Mouse (Mus musculus): ENCODE measurements at regions not wholly inside any gene's neighbourhood (a gene's known extent, or its start where the extent isn't known, plus 50 kb on each side); places are given as distances from the start of the nearest gene placed in this dataset.

DNA sequence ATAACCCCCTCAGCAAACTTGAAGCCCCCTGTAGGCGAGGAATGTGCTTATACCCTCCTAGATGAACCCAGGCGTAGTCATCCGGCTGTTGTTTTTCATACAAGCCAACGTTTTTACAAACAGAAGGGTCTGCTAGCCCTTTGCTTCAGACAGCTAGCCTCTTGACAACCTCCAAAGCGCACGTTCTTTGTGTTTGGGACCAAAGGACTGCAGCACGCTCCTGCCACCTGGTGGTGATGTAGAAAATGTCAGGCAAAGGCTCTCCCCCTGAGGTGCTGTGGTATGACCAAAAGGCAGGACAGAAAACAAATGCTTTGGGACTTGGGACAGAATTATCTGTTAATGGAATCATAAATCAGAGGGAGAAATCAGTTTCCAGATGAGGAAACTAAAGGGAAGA is 109.4 kb upstream of the Rad23b start:
- TF ChIP-seq CHD2 (IDR thresholded peaks at IDR 0.05; ENCODE audit: low read depth, low read length) (no peak), ZC3H11A (IDR thresholded peaks at IDR 0.05; ENCODE audit: borderline replicate concordance, low read depth, low read length) (peak; percentile 97), MAFK (IDR thresholded peaks at IDR 0.05; ENCODE audit: insufficient read depth, low read depth, low read length) (no peak), ZNF384 (IDR thresholded peaks at IDR 0.05; ENCODE audit: low read depth, low read length) (no peak), HCFC1 (IDR thresholded peaks at IDR 0.05; ENCODE audit: borderline replicate concordance, insufficient read depth, low read length) (no peak)
- H3K36me3 ChIP-seq (ENCODE audit: control insufficient read depth, insufficient read depth, low read length, poor library complexity, severe bottlenecking) = no peaks in the 10 kb centered on the region
- H3K27ac ChIP-seq (ENCODE audit: insufficient read depth, low read depth, low read length, poor library complexity, severe bottlenecking) = no peak overlapping the region
- no peaks in the 10 kb centered on the region for H3K4me1 ChIP-seq (ENCODE audit: control insufficient read depth in 2 of 2, insufficient read depth in 2 of 2, low read length in 2 of 2, poor library complexity in 1 of 2)
- H3K4me3 ChIP-seq (ENCODE audit: insufficient read depth in 1 of 2, low read depth in 1 of 2, low read length in 2 of 2, poor library complexity in 1 of 2, severe bottlenecking in 1 of 2) = no peak overlapping the region
- no peak overlapping the region for H3K9ac ChIP-seq (ENCODE audit: insufficient read depth, low read depth, low read length, poor library complexity, severe bottlenecking)
- DNase-seq (ENCODE audit: low read depth, low spot score) = peak; percentile 70
- H3K9me3 ChIP-seq (ENCODE audit: control insufficient read depth, insufficient read depth, low read depth, low read length) = no peaks in the 10 kb centered on the region
- in situ Hi-C loops (cut with MboI; ENCODE audit: low sequenced_read_pairs in 2 of 2, unreplicated experiment in 2 of 2) = no loop called here

GRCm38 (mm10) chr4:55242331-55242730 is 107.5 kb upstream of the Rad23b start:
- TF ChIP-seq ZC3H11A (IDR thresholded peaks at IDR 0.05; ENCODE audit: borderline replicate concordance, low read depth, low read length) = no peak
- no peak for TF ChIP-seq ZNF384 (IDR thresholded peaks at IDR 0.05; ENCODE audit: low read depth, low read length)
- no peak for TF ChIP-seq MAFK (IDR thresholded peaks at IDR 0.05; ENCODE audit: insufficient read depth, low read depth, low read length)
- TF ChIP-seq CHD2 (IDR thresholded peaks at IDR 0.05; ENCODE audit: low read depth, low read length) = no peak
- TF ChIP-seq HCFC1 (IDR thresholded peaks at IDR 0.05; ENCODE audit: borderline replicate concordance, insufficient read depth, low read length) = no peak
- 0 out of 4 replicates have a peak, but pooled peaks cover 0 to 2% of the 10 kb centered on the region in 2 experiments for H3K4me1 ChIP-seq (ENCODE audit: control insufficient read depth in 2 of 2, insufficient read depth in 2 of 2, low read length in 2 of 2, poor library complexity in 1 of 2)
- H3K36me3 ChIP-seq (ENCODE audit: control insufficient read depth, insufficient read depth, low read length, poor library complexity, severe bottlenecking) = no peaks in the 10 kb centered on the region
- H3K9ac ChIP-seq (ENCODE audit: insufficient read depth, low read depth, low read length, poor library complexity, severe bottlenecking) = no peak overlapping the region
- DNase-seq (ENCODE audit: low read depth, low spot score) = no peak
- H3K9me3 ChIP-seq (ENCODE audit: control insufficient read depth, insufficient read depth, low read depth, low read length) = no peaks in the 10 kb centered on the region
- in situ Hi-C loops (cut with MboI; ENCODE audit: low sequenced_read_pairs in 2 of 2, unreplicated experiment in 2 of 2) = no loop called here
- H3K27ac ChIP-seq (ENCODE audit: insufficient read depth, low read depth, low read length, poor library complexity, severe bottlenecking) = no peak overlapping the region
- H3K4me3 ChIP-seq (ENCODE audit: insufficient read depth in 1 of 2, low read depth in 1 of 2, low read length in 2 of 2, poor library complexity in 1 of 2, severe bottlenecking in 1 of 2) = no peak overlapping the region

GRCm38 (mm10) chr4:55243091-55244058 is 106.5 kb upstream of the Rad23b start:
- no peaks in the 10 kb centered on the region for H3K36me3 ChIP-seq (ENCODE audit: control insufficient read depth, insufficient read depth, low read length, poor library complexity, severe bottlenecking)
- in situ Hi-C loops (cut with MboI; ENCODE audit: low sequenced_read_pairs in 2 of 2, unreplicated experiment in 2 of 2) = no loop called here
- H3K4me3 ChIP-seq (ENCODE audit: insufficient read depth in 1 of 2, low read depth in 1 of 2, low read length in 2 of 2, poor library complexity in 1 of 2, severe bottlenecking in 1 of 2) = no peak overlapping the region
- 0 out of 4 replicates have a peak, but pooled peaks cover 0 to 2% of the 10 kb centered on the region in 2 experiments for H3K4me1 ChIP-seq (ENCODE audit: control insufficient read depth in 2 of 2, insufficient read depth in 2 of 2, low read length in 2 of 2, poor library complexity in 1 of 2)
- no peak overlapping the region for H3K27ac ChIP-seq (ENCODE audit: insufficient read depth, low read depth, low read length, poor library complexity, severe bottlenecking)
- TF ChIP-seq HCFC1 (IDR thresholded peaks at IDR 0.05; ENCODE audit: borderline replicate concordance, insufficient read depth, low read length) (no peak), MAFK (IDR thresholded peaks at IDR 0.05; ENCODE audit: insufficient read depth, low read depth, low read length) (no peak)
- no peak overlapping the region for H3K9ac ChIP-seq (ENCODE audit: insufficient read depth, low read depth, low read length, poor library complexity, severe bottlenecking)
- no peak for DNase-seq (ENCODE audit: low read depth, low spot score)
- H3K9me3 ChIP-seq (ENCODE audit: control insufficient read depth, insufficient read depth, low read depth, low read length) = no peaks in the 10 kb centered on the region

DNA sequence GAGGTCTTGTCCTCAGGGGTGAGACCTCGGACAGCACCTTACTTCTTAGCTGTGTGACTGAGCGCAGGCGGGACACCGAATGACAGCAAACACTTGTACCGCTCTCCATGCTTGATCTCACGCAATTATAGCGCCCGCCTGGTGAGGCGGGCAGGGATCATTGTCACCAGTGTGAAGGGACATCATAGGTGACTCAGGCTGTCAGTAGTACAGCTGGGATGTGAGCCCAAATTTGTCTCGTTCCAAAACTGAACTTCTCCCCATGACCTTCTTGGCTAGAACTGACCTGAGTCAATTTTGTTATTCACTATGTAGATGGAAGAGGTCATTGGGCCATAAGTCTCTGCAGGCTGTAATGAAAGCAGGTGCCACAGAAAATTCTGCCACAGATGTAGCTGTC is 104.1 kb upstream of the Rad23b start:
- Histone ChIP-seq H3K4me3 (ENCODE audit: insufficient read depth in 1 of 2, low read depth in 1 of 2, low read length in 2 of 2, poor library complexity in 1 of 2, severe bottlenecking in 1 of 2) (no peak overlapping the region), H3K4me1 (ENCODE audit: control insufficient read depth in 2 of 2, insufficient read depth in 2 of 2, low read length in 2 of 2, poor library complexity in 1 of 2) (peaks cover 0 to 4% of the 10 kb centered on the region in 2 experiments; a peak in 1 of 4 replicates), H3K9me3 (ENCODE audit: control insufficient read depth, insufficient read depth, low read depth, low read length) (no peaks in the 10 kb centered on the region), H3K9ac (ENCODE audit: insufficient read depth, low read depth, low read length, poor library complexity, severe bottlenecking) (no peak overlapping the region), H3K36me3 (ENCODE audit: control insufficient read depth, insufficient read depth, low read length, poor library complexity, severe bottlenecking) (no peaks in the 10 kb centered on the region), H3K27ac (ENCODE audit: insufficient read depth, low read depth, low read length, poor library complexity, severe bottlenecking) (no peak overlapping the region)
- in situ Hi-C loops (cut with MboI; ENCODE audit: low sequenced_read_pairs in 2 of 2, unreplicated experiment in 2 of 2) = no loop called here
- TF ChIP-seq ZC3H11A (IDR thresholded peaks at IDR 0.05; ENCODE audit: borderline replicate concordance, low read depth, low read length) (no peak), HCFC1 (IDR thresholded peaks at IDR 0.05; ENCODE audit: borderline replicate concordance, insufficient read depth, low read length) (no peak), ZNF384 (IDR thresholded peaks at IDR 0.05; ENCODE audit: low read depth, low read length) (no peak), MAFK (IDR thresholded peaks at IDR 0.05; ENCODE audit: insufficient read depth, low read depth, low read length) (no peak), CHD2 (IDR thresholded peaks at IDR 0.05; ENCODE audit: low read depth, low read length) (no peak)
- DNase-seq (ENCODE audit: low read depth, low spot score) = no peak

Data from ES-E14 (cell line).